Mouse (Mus musculus) hematopoietic stem cell, adult 5-6 weeks (primary cell): ENCODE measurements around the gene Slc25a21. TPM values are rescaled to one million over a fixed set of nuclear protein-coding genes. Genes with fewer than 3 reads are reported as not detected.

Experiments
- ATAC-seq, 2 experiments: fragments of 125-278 bp in 1 of 2; replicated peaks in 1 of 2; 2 replicates each; pipeline ENCODE4 v1.8.0; 2016 to 2017; ENCODE audit warnings: inconsistent platforms in 2 of 2, mild to moderate bottlenecking in 2 of 2, moderate number of reproducible peaks in 2 of 2, low read depth in 1 of 2, moderate TSS enrichment in 1 of 2; ENCODE audit not compliant: low FRiP score in 2 of 2, poor library complexity in 2 of 2, severe bottlenecking in 2 of 2, insufficient read depth in 1 of 2, low TSS enrichment in 1 of 2
- total RNA-seq: library from RNA; stranded (forward); fragments of 172-1452, 232-1000 nt; gene quantifications from 2 replicates; pipeline ENCODE4 v1.2.3, GENCODE M21; 2017

Slc25a21 gene
- total RNA-seq, 1 experiment from 2014 or later = 8.9 TPM

DNA sequence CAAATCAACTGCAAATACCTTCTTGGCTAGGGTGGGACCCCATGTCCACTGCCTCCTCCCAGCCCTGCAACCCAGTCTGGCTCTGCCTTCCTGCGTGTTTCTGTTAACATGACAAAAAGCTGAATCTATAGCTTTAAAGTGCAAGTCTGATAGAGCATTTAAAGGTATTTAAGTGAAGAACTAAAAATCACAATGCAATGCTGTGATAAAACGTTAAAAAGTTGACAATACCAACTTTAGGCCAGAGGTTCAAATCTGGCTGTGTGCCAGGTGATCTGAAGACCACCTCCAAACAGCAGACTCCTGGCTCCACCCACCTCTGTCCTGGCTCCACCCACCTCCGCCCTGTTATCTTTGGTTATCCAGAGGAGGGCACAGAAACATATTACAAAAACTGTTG, 98.2 kb downstream of the Slc25a21 start:
- no peak for ATAC-seq

DNA sequence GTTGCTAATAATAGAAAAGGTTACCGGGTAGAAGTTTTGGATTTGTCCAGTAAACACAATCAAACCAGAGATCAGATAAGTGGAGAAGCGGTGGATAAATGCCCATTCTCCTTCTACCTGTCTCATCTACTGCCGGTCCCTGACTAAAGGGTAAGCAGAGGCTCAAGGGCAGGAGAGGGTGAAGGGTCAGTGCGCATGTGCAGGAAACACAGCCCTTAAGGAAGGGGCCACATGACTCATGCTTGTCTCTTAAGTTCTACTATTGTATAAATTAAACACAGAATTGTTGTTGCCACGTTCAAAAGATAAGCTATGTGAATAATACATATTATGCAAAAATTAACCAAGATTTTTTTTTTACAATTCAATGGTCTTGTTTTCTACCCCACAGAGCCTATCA, 98.9 kb downstream of the Slc25a21 start:
- no peak for ATAC-seq

DNA sequence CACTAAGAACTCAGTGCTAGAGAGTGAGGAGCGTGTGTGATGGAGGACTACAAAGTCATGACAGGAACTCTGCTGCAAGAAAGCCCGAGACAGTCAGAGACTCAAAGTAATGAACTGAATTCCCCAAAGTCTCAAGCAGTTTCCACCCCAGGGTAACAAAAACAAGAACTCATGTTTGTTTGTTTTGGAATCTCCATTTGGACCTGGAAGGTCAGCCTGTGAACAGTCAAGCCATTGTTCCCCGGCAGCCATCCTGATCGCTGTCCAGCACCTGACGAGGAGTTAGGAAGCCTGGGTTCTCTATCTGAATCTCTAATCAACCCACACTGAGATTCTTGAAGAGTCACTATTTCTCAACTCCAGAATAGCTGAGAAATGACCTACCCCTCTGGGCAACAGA, 104.2 kb downstream of the Slc25a21 start:
- no peak for ATAC-seq

DNA sequence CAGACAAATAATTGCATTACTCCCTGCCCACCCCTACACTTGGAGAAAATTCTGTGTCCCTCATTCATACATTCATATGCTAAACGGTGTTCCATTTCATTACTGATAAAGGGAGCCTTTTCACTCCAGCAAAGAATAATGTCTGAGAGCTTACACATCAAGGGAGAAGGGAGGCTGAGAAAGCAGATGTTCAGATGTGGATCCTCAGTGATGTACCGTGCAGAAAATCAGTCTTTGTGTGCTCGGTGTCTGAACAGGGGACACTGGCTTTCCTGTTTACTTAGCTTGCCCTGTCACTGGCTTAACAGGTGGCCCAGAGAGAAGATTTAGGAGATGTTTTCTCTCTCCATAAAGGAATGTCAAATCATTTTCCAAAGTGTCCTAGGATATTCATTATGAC, 112.8 kb downstream of the Slc25a21 start:
- no peak for ATAC-seq

DNA sequence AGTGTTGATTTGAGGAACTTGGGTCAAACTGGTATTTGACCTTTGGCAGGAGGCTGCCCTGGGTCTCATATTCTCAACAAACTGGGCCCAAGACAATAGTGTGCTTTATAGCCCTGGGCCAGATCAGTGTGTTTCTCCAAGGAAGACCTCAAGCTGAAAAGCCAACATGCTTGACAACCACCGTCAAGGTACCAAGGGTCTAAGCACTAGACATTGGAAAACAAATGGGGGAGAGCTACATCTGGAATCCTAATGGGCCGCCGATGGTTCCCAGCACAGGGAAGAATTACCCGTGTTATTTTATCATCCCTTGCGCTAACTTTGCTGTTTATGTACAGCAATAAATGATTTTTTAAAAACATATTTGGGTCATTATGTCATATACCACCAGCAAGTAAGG, 113.7 kb downstream of the Slc25a21 start:
- no peak for ATAC-seq

DNA sequence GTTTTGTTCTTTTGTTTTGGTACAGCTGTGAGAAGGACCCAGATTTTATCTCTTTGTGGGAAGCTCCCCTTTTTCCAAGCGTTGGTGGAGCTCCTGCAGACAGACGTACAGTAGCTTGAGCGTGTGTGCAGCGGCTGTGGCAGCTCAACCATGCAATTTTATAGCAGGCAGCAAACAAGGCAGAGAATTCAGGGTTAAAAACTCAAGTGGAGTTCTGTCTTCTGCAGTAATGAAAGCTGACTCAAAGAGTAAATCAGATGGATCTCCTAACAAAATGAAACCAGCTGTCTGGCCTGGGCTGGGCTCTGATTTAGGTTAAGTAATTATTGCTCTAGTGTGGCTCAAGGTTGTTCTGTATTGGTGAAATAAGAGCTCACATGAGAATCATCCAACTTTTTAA, 120.7 kb downstream of the Slc25a21 start:
- ATAC-seq = no peak

DNA sequence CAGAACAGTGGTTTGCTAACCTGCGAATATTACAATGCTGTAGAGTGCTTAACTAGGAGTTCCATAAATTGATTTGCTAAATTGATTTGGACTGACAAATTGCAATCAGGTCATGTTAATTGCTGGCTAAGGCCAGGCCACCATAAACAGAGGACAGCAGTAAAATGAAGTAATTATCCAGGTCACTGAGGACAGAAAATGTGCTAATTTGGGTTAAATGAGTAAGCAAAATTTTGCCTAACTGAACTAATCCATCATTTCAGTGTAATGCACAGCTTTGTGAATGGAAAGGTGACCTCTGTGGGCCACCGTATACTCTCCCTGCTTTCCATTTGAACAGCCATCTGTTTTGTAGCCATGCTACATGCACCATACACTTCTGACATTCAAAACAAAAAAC, 124.7 kb downstream of the Slc25a21 start:
- ATAC-seq = no peak

DNA sequence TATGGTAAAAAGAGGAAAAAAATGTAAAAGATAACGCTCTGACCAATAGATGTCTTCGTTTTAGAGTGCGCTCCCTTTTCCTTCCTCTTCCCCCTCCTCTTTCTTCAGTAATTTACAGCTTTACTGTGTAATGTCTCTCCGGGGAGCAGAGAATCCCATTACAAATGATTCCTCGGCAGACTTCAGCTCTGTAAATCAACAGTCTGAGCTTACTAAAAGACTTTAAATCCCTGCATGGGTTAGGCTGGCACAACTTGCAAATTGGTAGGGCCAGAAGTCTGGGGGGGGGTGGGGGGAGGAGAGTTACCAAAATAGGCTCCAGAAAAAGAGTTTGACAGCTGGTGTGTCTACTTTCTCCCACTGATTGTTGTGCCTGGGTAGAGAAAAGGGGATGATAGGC, 128.7 kb downstream of the Slc25a21 start:
- ATAC-seq = no peak

DNA sequence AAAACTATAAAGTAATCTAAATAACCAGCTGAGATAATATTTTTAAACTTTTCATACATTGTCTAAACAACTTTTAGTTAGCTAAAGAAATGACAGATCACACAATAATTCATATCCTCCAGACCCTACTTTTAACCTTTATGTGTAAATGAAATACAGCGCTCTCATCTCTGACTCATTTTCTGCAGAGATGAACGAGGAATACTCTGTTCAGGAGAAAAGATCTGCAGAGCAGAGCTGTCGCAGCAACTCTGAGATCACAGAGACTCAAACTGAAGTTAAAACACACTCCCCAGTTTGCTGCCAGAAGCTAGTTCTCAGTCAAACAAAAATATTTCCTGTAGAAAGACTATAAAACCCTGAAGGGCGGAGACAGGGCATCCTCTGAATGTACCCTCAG, 177.5 kb downstream of the Slc25a21 start:
- ATAC-seq = no peak

DNA sequence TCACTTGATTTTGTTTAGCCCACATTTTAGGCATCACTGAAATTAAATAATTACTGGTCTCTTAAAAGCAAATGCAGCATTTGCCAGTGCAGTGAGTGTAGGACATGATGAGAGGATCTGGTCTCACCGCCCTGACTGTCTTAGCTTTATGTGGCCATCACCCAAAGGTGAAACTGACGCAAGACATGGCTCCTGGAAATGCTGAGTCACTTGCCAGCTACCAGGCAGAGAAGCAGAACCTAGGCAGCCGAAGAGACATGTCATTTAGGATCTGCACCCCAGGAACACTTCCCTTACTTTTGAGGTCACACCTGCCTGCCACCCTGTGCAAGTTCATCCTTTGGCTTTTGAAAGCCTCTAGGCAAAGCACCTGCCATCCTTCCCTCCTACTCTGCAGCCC, 180.4 kb downstream of the Slc25a21 start:
- ATAC-seq = no peak

DNA sequence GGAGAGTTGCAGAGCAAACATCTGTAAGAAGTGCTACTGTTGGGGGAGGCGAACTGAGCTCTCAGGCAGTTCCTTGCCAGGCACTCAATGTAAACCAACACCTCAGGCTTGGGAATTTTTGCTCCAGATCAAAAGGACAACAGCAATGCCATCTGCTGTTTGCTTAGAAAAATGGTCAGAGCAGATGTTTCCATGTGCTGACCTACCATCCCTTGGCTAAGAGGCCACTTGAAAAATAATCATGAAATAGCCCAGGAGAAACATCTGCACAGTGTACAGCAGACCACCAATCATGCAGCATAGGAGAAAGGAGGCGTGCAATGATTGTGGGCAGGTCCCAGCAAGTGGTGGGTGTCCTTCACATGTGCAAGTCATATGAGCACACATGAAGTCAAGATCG, 180.9 kb downstream of the Slc25a21 start:
- no peak for ATAC-seq

DNA sequence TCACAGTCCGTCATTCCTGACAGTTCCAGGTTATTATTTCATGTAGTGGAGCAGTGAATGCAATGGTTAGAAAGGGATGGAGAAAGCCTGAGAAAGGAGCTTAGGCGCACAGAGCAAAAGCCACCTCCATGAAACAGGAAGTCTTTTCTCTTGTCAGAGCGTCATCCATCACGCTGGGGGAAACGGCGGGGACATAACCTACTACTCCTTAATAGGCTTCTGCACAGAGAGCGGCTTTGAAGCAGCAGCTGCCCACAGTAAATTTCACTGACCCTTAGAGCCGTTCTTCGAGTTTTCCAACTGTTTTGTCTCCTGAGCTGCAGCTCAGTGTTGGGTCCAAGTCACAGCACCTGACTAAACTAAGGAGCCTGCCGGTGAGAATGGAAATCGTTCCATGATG, 188.3 kb downstream of the Slc25a21 start:
- no peak for ATAC-seq

DNA sequence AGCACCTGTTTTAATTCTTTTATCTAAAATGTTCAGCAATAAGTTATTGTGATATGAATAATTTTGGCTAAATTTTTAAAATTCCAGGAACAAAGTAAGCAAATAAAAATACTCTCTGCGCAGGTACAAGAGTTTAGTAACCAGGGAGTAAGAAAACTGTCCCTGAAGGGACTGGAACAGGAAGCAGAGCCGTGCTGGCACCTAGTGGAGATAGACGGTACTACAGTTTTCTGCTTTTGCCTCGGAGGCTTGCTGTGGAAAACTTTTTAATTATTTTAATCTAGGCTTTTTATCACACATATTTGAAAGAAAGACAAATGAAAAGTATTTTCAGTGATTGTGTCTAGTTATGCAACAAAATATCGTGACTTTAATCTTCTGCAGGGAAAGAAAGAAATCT, 211.2 kb downstream of the Slc25a21 start:
- peak; percentile 68 to 76; a peak in 2 of 4 replicates for ATAC-seq

DNA sequence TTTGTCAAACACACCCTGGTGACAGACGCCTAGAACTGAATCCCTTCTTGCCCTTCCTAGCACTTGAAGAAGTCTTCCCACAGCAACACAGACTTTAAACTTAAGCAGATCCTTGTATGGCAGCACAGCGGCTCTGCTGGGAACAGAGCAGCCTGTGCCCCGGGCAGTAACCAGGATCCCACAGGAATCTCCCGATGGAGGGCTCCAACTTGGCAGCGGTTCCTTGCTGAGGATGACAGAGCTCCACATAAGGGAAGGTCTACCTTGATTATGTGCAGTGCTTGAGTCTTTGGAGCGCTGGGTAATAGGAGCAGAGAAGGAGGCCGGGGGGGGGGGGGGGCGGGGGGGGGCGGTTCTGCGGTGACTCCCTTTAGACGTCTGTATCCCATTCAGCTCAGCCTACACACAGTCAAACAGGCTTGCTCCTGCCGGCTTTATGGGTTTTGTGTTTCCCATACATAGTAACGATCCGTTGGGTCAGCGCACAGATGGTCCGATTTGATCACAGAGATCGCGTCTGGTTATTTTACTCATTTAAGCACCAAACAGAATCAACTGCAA, 215.1 kb downstream of the Slc25a21 start:
- ATAC-seq = no peak

DNA sequence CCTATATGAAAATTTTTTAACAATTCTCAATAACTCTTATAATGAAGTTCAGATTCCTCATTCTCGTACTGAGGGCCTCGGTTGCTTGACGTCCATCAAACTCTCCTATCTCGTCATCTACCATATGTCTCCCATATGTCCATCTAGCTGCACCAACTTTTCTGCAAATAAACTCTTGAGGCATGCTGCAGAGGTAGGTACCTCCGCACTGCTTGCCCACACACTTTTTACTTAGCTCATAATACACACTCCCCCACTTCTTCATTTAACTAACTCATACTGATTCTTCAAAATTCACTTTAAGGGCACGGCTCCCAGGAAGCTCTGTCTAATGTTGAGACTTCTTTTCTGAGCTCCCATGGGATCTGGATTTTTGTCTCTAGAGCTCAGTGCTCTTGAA, 222.0 kb downstream of the Slc25a21 start:
- no peak for ATAC-seq

DNA sequence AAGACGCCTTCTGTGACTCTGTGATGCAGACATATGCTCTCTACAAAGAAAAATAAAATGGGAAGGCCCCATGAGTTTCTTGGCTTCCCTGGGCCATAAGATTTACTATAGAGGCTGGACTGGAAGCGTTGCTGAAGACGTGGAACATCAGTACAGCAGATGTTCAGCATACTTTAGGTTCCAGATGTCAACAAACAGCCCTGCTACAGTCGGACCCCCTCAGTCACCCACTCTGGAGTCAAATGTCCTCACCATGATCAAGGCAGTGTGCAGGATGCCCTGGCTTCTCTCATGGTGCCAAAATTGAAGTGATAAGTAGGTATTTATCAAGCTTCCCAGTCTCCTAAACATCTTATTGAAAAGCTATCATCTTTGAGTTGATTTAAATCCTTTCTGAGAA, 234.0 kb downstream of the Slc25a21 start:
- ATAC-seq = no peak

DNA sequence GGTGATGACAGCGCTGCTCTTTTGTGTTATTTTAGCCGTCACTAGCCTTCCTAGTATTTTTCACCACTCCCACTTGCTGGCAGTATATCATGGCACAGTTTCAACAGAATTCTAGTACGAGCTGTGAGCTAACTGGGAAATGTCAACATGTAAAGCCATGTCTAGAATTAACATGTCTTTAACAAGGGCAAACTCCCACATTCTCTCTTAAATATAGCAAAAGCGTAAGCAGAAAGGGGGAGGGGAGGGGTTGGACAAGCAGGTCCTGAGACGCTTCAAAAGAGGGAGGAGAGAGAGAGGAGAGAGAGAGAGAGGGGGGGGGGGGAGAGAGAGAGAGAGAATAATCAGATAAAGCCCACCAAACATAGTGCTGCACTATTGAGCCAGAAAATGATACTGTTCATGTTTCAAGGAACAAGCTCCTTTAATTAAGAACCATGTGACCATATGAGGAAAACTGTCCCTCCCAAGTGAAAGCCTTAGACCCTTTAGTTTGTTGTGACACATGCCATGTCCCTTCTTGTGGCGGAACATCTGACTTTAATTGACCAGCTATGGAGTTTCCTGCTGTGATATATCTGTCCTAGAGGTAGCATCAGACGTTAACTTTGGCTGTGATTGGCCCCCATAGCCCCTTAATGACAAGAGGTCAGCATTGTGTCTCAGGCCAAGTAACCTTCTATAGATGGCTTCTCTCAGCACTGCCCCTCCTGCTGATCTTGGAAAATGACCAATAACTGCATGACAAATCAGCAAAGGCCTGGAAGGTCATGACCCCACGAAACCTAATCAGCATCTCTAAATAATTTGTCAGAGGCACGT, 237.8 kb downstream of the Slc25a21 start:
- ATAC-seq = no peak

DNA sequence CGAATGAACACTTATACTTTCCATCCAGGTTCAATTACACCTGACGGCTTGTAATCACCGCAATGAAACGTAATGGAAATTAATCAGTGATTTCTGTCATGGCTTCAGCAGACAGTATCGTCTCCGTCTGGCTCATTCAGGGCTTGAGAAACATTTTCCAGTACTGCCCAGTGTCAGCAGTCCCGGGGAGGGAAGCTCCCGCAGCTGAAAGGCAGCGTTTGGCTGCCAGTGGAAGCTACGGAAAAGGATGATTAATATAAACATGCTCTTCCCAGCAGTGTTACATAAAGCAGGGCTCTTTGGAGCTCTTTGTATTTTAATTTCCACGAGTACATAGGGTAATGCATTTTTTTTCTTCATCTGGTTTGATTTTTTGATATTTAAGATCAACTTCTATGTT, 239.0 kb downstream of the Slc25a21 start:
- ATAC-seq = no peak
